Mouse (Mus musculus) cerebellum, adult 2 months (tissue): ENCODE measurements around the gene Flrt2.

Experiments used
- CTCF ChIP-seq: fragments of 200-500 bp; IDR thresholded peaks from 2 replicates; pipeline ENCODE4 v1.5.1; 2011; ENCODE audit warnings: low read depth, mild to moderate bottlenecking, control low read depth, low read length, moderate library complexity, borderline replicate concordance; ENCODE audit not compliant: insufficient read depth
- POLR2A ChIP-seq: fragments of 200-500 bp; IDR thresholded peaks from 2 replicates; pipeline ENCODE4 v1.6.1; 2011; ENCODE audit warnings: low read length, control low read depth, borderline replicate concordance; ENCODE audit not compliant: insufficient read depth

DNA sequence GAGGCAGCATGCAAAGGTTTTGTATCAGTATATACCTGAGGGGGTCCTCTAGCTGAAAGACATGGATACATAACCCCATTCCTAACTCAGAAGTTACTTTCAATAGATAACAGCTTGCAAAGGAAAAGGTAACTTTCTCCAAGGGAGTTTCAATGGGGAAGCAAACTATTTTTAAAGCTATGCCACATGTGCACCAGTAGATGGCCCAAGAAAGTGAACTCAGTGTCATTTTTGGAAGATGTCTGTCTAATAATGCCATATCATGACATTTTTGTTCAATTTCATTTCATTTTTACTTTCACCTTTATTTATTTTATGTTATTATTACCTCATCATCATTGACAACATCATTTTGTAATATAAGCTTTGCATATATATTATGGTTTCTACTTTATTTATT lies 124.6 kb downstream of the Flrt2 start:
- no peak for TF ChIP-seq POLR2A
- no peak for TF ChIP-seq CTCF
